Mouse (Mus musculus): Measurements from ENCODE around the gene Gm10234. TPM values are rescaled to one million over a fixed set of nuclear protein-coding genes. Genes with fewer than 3 reads are reported as not detected.

Gene Gm10234
- total RNA-seq (2021): not detected
- long read RNA-seq, experiment 1: 0 reads
- long read RNA-seq, experiment 2: 0 reads

GRCm38 (mm10) chr6:95321812-95322211 lies at the start of gene Gm10234:
Gm10234 (plus strand) TSS chr6:95322112.
- no peak for DNase-seq (ENCODE audit: low spot score in 2 of 2)

GRCm38 (mm10) chr6:95277633-95278032 lies 44.3 kb upstream of the Gm10234 start:
- DNase-seq (ENCODE audit: low spot score in 2 of 2): no peak

- no peak for DNase-seq (ENCODE audit: low spot score in 2 of 2)
Observed at GRCm38 (mm10) chr6:95296025-95296424, 25.9 kb upstream of the Gm10234 start.

GRCm38 (mm10) chr6:95298387-95298786 lies 23.5 kb upstream of the Gm10234 start:
- no peak for DNase-seq (ENCODE audit: low spot score in 2 of 2)

- DNase-seq (ENCODE audit: low spot score in 2 of 2): no peak
Observed at GRCm38 (mm10) chr6:95300658-95301057, 21.3 kb upstream of the Gm10234 start.

DNA sequence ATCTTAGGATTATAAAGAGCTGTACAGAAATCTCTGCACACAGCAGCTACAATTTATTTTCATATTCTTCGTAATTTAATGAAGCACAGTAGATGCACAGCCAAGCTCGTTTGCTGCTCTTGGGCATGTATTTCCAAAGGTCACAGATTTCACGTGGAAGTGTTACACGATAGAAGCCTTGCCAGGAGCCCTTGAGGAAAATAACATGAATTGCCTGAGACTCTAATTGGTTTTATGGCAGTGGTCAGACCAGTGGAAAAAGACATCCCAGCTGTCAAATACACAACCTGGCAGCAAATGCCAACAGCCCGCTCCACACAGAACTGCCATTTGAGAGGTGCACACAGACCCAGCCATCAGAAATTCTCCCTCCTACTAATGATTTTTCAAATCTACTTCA lies 9.3 kb downstream of the Gm10234 start:
- DNase-seq (ENCODE audit: low spot score in 2 of 2): no peak

- DNase-seq (ENCODE audit: low spot score in 2 of 2): no peak
Observed at GRCm38 (mm10) chr6:95334781-95335180, 12.9 kb downstream of the Gm10234 start.

- DNase-seq (ENCODE audit: low spot score in 2 of 2): no peak
Observed at GRCm38 (mm10) chr6:95349378-95349777, 27.5 kb downstream of the Gm10234 start.

GRCm38 (mm10) chr6:95353043-95353442 lies 31.1 kb downstream of the Gm10234 start:
- no peak for DNase-seq (ENCODE audit: low spot score in 2 of 2)

GRCm38 (mm10) chr6:95353886-95354285 lies 32.0 kb downstream of the Gm10234 start:
- no peak for DNase-seq (ENCODE audit: low spot score in 2 of 2)

DNA sequence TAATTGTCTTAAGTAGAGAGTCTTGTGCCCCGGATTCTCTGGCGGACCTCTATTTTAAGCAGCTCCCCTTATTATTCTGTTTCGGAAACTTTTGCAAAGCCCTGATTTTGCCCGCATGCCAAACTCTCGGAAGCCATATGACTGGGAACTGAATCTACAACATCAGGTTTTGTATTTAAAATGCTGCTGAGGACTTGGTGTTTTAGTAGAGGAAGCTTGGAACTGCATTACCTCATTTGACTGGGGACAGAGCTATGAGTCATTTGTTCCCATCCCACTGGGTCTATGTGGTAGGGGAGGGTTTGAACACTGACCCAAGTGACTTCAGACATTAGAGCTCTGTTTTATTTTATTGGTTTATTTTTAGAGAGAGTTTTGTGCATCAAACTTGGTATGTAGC lies 38.2 kb downstream of the Gm10234 start:
- no peak for DNase-seq (ENCODE audit: low spot score in 2 of 2)

DNA sequence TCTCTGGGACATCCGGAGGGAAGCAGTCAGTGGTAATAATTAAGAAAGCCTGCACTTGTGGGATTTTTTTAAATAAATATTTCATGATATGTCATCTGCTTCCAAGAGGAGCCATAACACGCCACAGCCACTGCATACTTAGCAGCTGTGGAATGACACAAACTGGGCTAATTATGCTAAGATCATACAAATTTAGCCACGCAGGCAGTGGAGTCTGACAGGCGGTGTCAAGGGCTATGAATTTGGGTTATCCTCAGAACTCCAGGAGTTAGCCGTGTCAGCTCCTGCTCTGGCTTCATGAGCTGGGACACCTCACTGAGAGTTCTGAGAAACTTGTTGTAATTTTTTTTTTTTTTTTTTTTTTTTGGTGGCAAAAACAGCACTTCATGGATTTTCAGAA lies 40.8 kb downstream of the Gm10234 start:
- no peak for DNase-seq (ENCODE audit: low spot score in 2 of 2)

GRCm38 (mm10) chr6:95371811-95372210 lies 49.9 kb downstream of the Gm10234 start:
- DNase-seq (ENCODE audit: low spot score in 2 of 2): no peak

Other genes starting within 250 kb of the Gm10234 start
- 1 to 10 TPM; 4.4 to 5.5 TPM for gene Kbtbd8, start 204.9 kb upstream of the Gm10234 start, total RNA-seq (2021)

Data from adrenal gland, adult 18-20 months (tissue).